Mouse (Mus musculus): ENCODE data around the gene Sh3bp1.

Gene Sh3bp1

DNA sequence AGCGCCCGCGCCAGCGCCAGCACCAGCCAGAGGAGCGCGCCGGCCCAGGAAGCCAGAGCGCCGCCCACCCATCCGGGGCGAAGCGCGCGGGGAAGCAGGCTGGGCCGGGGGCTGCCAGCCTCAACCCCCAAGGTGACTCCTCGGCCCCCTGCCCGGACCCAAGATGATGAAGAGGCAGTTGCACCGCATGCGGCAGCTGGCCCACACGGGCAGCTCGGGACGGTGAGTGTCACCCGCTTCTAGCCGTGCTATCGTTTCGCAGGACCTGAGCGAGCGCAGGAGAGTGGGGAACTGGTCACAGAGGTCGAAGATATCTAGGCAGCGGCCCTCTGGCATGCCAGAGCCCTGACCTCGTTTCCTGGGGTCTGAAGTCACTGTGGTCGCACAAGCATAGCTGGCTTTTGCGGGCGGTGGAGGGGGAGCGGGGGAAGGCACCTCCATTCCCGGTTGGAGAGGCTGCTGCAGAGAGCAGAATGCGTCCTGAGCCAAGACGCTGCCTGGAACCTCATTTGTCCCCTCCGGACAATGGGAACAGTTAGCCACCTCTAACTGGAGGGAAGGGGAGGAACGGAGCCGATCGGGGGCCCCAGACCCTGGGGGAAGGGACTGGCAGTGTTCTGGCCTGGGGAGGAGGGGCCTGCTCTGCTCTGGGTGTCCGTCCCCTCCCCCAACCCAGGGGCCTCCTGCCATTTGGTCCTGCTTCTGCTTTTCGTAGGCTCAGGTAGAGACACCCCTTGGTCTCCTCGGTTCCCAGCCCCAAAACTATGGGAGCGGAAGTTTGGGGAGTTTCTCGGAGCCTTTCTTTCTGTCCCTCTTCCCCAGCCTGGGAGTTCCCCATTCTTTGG lies at the start of gene Sh3bp1:
Gene Sh3bp1, plus strand, starts transcription at position 29 of the 845 bp plus-strand sequence.
- peak; percentile 74 for DNase-seq

DNA sequence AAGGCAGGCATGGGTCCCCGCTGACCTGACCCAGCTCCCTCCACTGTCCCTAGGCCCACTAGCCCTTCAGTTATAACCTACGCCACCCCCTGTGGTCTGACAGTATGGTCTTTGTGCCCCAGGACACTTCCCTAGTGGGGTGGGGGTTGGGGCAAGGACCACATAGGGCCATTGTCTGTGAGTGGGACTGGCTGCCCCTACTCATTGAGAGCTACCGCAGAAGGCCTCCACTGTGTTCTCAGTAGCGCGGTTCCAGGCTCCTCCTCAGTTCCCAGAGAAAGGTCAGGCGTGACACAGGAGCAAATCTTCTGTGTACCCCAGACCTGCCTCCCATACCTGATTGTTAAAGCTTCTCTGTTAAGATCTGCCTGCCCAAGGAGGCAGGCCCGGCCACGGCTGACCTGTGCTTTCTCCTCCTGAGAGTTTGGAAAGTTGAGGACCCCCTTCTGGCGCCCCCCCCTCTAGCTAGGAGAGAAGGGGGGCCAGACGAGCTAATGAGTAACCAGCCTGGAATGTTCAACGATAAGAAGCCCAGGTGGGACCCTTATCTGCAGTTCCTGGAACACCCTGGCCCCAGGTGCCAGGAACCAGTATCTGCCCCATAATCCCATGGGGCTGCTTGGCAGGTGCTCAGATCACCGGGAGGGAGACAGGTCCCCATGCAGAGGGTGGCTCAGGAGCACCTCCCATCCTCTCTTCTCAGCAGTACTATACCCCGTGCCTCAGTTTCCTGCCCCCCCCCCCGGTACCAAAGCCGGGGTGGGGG lies 49.3 kb upstream of the Sh3bp1 start:
- no peak for DNase-seq

- no peak for DNase-seq
These were observed 48.6 kb upstream of the Sh3bp1 start for GRCm38 (mm10) chr15:78850944-78851343.

GRCm38 (mm10) chr15:78851505-78852153 lies 47.9 kb upstream of the Sh3bp1 start:
- DNase-seq: peak; percentile 97

DNA sequence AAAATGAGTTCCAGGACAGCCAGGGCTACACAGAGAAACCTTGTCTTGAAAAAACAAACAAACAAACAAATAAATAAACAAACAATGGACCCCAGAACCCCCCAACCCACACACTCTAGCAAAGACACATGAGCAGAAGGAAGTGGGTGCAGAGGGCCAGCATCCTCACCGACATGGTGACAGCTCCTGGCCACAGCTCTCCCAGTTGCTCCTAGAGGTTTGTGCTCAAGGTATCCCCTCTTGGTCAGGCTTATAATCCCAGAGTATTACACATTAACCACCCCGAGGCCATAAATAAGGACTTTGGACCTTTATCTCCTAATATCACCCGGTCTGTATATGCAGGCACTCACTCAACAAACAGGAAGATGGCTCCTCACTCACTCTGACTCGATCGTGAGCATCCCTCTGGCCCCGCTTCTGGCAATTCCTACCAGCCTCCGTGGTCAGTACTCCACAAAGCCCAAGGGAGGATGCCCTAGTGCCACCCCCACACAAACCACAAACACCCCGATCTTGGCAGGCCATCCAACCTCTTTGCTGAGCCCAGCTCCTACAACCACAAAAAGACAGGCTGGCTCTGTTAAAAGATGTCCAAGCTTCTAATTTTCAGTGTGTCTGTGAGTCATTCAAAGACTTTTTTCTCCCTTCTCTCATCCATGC lies 44.1 kb upstream of the Sh3bp1 start, which contains the start of gene Lgals2:
Gene Lgals2, minus strand, starts transcription at position 227 of the 663 bp plus-strand sequence.
- no peak for DNase-seq

GRCm38 (mm10) chr15:78857009-78857408 lies 42.6 kb upstream of the Sh3bp1 start:
- peak; percentile 61 for DNase-seq

DNA sequence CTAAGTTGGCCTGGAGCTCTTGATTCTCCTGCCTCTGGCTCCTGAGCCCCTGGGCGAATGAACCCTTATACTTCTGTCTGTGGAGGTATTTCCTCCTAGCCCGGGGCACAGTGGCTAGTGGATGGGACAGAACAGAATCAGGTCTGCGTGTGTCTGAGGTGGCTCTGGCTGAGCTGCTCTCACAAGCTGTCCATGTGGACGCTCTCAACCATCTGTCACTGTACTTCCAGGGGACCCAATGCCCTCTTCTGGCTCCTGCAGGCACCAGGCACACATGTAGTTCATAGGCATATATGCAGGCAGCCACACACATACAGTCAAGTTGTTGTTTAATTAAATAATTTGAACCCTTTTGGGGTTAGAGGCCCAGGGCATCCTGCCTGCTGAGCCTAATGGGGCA lies 40.3 kb upstream of the Sh3bp1 start:
- DNase-seq: no peak

DNA sequence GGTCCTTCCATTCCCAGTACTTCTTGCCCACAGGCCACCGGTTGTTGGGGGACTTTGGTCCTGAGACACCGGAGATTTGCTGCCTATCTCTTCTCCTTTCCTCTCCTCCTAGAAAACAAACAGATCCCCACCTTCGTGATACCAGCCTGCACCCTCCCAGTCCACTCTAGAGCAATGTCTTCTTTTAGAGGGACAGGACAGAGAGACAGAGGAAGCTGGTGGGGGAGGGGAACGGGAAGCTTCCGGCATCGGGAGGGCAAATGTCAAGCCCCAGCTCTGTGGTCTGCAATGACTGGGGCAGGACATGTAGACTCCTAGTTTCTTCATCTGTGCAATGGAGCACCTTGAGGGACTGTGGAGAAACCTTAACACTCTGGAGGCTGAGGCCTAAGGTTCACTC lies 39.9 kb upstream of the Sh3bp1 start:
- peak; percentile 54 for DNase-seq

DNA sequence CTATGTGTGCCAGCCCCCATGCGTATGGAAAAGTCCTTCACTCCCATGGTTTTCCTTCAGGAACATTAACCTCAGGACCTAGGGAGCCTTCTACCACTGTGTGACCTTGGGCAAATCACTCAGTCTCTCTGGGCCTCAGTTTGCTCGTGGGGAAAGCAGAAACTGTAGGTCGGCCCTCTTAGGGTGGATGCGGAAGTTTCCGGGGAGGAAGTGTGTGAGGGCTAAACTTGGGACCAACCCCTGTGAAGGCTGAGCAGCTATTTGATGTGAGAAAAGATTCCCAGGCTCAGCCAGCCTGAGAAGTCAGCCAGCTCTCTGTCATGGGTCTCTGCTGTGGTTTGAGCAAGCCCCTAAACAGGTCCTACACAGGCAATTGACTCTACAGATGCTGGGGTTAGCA lies 37.3 kb upstream of the Sh3bp1 start:
- DNase-seq: no peak

DNA sequence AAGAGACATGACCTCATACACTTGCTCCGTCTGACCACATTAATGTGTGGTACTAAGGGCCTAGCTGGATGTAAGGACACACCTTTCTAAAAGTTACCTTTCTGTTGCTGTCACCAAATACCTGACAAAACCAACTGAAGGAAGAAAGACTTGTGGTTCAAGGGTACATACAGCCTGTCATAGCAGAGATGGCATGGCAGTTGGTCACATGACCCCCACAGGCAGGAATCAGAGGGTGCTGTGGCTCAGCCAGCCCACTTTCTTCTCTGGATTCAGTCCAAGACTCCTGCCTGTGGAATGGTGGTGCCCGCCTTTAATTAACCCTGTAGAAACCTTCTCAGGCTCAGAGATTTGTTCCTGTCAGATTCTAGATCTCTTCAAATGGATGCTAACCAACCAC lies 36.4 kb upstream of the Sh3bp1 start:
- DNase-seq: no peak

DNA sequence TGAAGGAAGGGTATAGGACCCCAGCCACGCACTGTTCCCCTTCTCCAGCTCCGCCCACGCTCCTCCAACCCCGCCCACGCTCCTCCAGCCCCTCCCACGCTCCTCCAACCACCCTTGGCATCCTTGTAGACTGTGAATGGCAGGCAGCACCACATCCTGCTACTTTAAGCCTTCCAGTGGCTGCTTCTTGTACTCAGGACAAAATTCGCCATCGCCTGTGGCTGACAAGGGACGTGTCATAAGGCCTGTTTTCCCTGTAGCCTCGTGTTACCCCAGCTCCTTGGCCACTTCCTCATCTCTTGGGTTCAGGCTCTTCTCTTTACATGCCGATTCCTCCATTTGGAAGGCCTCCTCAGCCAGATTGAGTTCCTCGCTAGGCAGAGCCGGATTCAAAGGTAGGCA lies 35.7 kb upstream of the Sh3bp1 start:
- DNase-seq: no peak

GRCm38 (mm10) chr15:78868398-78868797 lies 31.2 kb upstream of the Sh3bp1 start:
- DNase-seq: peak; percentile 69

- no peak for DNase-seq
These were observed 30.7 kb upstream of the Sh3bp1 start for GRCm38 (mm10) chr15:78868826-78869233.

DNA sequence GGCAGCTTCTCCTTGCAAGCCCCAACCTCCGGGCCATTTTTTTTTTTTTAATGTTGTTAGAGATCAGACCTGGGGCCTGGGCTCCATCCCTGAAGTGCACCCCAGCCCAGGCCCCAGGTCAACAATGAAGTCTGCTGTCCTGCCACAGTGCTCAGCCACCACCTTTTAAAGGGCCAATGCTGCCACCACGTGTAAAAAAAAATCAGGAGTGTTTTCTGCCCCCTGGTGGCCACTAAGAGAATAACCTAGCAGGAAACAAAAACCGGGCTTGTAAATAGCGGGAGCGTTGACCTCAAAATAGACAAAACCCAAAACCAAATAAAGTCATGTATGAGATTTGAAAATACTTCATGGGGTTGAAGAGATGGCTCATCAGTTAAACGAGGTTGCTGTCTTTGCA lies 29.8 kb upstream of the Sh3bp1 start:
- DNase-seq: peak; percentile 65

DNA sequence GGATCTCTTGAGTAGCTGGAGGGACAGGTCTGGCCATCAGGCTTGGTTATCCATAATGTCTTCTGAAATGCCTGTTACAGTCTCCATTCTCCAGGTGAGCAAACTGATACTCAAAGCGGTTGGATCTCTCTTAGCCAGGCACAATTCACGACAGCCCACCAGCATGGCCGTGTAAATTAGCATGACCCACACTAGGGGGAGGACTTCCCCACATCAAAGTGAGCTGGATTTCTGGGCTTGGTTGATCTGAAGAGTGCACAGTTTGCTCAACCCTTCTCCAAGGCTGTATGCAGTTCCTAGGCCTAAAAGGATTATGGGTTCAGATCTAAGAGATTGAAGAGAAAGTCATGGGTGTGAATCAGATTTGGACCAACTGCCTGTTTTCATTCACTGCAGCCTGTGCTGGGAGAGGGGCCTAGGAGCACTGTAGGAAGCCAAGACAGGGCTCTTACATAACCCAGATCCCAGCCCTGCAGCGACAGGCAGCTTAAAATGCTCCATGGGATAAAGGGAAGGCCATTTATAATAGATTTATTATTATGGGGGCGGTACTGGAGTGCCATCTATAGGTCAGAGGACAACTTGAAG lies 27.5 kb upstream of the Sh3bp1 start:
- DNase-seq: no peak

DNA sequence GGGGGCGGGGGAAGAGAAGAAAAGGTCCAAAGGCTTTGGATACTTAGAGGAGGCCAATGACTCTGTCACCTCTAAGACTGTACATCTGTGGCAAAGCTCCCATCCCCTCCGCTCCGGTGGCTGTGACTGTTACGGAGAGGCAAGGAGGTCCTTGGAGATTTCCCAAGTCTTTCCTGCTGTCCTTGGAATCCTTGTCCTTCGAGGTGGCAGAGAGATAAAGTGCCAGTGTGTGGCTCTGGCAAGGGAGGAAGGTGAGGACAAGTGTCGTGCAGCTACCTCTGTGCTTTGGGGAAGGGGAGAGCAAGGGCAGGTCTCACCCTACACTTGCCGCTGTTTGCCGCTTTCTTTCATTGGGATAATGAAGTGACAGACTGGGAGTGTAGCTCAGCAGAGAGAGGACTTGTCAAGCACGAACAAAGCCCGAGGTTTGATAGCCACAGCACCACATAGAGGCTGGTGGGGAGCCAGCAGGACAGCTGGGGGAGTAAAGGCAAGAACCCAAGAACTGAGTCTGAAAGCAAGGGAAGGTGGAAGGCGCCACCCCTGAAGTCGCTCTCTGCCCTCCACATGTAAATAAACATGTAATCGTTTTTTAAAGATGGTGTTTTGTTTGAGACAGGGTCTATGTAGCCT lies 25.6 kb upstream of the Sh3bp1 start:
- no peak for DNase-seq

DNA sequence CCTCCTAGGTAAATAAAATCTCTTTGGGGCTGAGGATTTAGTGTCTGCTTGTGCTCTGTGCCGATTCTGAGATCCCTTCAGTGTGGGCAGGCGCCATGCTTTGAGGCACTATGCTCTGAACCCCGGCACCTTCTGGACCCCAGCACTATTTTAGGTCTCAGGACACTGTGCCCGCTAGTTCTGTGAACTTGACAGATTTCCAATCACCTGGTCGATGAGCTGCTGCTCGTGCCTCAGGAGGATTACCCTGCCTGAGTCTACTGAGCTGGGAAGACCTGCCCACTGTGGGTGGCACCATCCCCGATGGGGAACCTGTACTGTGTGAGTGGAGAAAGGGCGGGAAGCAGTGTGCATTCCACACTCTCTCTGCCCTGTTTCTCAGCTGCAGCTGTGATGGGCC lies 24.6 kb upstream of the Sh3bp1 start:
- DNase-seq: no peak

GRCm38 (mm10) chr15:78875537-78875936 lies 24.0 kb upstream of the Sh3bp1 start:
- DNase-seq: no peak

DNA sequence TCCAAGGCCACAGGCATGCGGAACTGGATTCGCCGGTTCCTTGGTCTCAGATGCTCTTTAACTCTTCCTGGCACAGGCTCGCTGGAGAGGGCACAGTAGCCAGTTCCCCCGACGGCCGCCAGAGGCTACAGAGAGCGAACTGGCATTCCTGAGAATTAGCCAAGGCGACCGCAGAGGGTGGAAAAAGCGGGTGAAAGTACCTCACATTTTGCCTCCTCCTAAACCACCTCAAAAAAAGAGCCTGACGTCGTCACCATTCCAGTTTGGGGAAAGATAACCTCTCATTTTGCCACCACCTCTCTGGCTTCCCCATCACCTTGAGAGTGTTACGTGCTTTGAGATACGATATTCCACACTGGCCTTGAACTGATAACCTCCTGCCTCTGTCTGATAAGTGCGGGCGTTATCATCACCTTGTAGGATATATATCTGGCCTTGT lies 23.3 kb upstream of the Sh3bp1 start:
- peak; percentile 85 for DNase-seq

GRCm38 (mm10) chr15:78876991-78877809 lies 22.4 kb upstream of the Sh3bp1 start, which contains the start of gene Gga1:
TSS of gene Gga1 (plus strand) at chr15:78877190.
- DNase-seq: peak; percentile 95

GRCm38 (mm10) chr15:78877810-78878390 lies 21.7 kb upstream of the Sh3bp1 start:
- DNase-seq: no peak
